Mouse (Mus musculus): ENCODE results near the gene Atxn1.
A peak's percentile ranks its signal among the peaks of the same experiment; 100 is the strongest.

Atxn1 gene

DNA sequence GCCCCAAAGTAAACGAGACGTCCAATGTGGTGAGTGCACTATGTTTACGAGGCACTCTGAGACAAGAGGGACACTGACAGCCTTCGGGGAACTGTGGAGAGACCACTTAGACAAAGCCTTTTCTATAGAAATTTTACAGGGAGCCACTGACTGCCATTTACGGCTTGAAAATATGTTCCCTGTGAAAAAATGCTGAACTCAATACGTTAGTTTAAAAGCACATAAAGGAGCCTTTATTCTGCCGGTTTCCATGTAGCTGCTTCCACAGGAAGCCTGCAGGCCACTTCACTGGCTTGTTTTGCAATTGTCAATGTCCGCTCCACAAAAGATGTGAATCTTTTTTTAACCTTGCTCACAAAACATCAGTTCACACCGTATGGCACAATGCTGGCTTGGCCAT is 186.6 kb downstream of the Atxn1 start:
- no peak for DNase-seq (ENCODE audit: low read depth, low spot score)

DNA sequence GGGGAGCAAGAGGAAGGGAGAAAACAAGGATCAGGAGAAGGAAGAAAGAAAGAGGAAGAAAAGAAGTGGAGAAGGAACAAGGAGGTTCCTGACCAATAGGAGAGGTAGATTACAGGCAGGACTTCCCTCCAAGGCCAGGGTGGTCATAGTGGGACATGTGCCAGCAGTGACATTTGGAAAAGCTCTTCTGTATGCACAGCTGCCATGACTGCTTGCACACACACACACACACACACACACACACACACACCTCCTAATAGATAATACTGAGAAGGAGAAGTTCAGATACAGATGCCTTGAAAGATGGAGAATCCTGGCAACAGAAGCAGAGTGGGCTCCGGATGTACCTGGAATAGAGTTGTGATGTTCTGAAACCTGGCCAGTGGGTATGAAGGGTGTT is 189.3 kb downstream of the Atxn1 start:
- no peak for DNase-seq (ENCODE audit: low read depth, low spot score)

DNA sequence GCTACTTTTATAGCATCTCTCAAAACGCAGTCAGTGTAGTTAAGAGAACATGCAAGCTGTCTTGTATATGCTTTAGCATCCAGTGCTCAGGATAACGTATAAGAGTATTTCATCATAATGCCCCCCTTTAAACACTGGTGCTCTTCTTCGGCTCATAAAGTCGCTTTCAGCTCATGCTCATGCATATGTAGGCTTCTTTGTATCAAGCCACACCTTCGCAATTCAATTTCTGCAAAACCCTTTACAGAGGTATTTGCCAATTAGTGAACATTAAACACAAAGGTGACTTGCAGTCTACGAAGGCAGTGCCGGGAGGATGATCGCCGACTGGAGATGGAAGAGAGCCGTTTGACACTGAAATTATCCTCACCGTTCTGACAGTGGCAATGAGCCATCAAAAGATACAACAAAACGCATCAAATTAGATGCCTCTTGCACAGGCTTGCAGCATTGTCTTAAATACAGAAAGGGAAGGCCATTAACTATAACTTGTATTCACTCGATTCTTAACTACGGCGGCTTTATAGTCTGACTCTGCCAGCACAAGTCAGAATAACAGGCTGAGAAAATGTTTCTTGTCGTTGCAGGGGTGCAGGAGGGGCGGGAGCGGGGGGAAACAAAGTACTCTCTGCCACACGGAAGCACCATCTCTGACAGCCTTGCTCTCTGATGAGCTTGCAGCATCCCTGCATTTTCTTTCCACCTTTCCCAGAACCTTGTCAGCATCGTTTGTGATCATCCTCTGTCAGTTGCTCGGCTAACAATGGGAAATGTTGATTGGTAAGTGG is 191.2 kb downstream of the Atxn1 start:
- DNase-seq (ENCODE audit: low read depth, low spot score), result no peak

GRCm38 (mm10) chr13:45769757-45770156 is 195.1 kb downstream of the Atxn1 start:
- DNase-seq (ENCODE audit: low read depth, low spot score), result no peak

DNA sequence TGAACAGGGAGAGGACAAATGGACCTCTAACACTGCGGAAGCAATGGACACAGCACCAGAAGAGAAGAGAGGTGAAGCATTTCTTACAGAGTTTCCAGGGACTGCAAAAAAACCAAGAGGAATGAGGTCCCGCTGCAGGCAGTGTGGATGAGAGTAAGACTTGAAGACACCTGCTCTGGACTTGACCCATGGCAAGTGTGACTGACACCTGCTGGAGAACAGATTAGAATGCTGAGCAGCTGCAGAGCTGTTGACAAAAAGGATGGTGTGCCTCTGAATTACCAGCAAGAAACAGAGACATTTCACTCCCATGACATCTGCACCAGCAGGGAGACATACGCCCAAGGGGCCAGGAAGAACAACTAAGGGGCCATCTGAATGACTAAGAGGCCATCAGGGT is 196.6 kb downstream of the Atxn1 start:
- DNase-seq (ENCODE audit: low read depth, low spot score), result no peak

GRCm38 (mm10) chr13:45764354-45764753 is 200.5 kb downstream of the Atxn1 start:
- DNase-seq (ENCODE audit: low read depth, low spot score), result no peak

DNA sequence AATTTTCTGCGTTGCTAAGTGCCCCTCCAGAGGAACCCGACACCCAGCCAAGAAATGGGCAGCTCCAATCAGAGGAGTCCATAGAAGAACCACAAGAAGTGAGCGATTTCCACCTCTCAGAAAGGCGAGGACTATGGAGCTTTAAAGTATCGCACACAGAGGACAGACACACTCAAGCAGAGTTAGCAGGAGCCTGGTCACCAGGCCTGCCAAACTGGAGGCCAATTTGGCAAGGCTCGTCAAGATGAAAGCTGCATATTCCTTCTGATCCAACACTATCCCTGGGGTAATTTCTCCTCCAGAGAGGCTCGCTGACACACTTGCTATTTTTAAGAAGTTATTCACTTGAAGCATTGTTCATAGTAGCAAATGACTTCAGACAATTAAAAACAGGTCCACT is 202.5 kb downstream of the Atxn1 start:
- DNase-seq (ENCODE audit: low read depth, low spot score), result no peak

GRCm38 (mm10) chr13:45754483-45754882 is 210.3 kb downstream of the Atxn1 start:
- DNase-seq (ENCODE audit: low read depth, low spot score), result no peak

GRCm38 (mm10) chr13:45752498-45752897 is 212.3 kb downstream of the Atxn1 start:
- no peak for DNase-seq (ENCODE audit: low read depth, low spot score)

GRCm38 (mm10) chr13:45751231-45751630 is 213.6 kb downstream of the Atxn1 start:
- DNase-seq (ENCODE audit: low read depth, low spot score), result no peak

- DNase-seq (ENCODE audit: low read depth, low spot score), result no peak
These were observed 214.2 kb downstream of the Atxn1 start for GRCm38 (mm10) chr13:45750627-45751026.

DNA sequence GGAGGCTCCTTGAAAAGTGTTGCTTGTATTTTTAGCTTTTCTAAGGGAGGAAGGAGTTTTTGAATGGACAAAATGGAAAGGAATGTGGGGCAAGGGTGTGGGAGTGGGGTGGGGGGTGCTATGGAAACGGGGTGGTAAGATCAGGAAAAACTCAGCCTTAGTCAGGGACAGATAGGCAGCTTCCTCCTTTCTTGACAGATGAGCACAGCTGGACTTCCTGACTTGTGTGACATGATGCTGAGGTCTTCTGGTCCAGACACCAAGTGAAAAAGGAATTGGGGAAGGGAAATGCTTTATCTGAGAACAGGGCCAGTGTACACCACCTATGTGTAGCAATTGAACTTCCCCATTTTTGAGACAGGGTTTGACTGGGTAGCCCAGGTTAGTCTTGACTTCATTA is 214.9 kb downstream of the Atxn1 start:
- peak; percentile 16 for DNase-seq (ENCODE audit: low read depth, low spot score)

DNA sequence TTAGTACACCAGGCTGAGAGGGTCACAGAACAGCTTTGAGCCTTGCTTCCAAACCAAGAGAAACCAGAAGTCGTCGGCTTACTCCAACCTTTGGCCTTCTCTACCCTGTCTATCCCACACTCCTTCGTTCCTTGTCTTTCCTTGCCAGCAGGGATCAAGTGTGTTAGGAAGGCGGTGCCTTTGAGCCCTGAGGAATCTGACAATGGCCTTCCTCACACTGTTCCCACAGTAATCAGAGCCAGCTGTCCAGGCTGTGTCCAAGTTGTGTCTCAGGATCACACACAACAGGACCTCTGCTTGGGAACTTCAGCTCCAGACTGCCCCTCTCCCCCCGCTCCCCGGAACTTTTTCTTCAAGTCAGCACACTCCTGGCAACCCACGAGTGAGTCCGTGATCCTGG is 215.6 kb downstream of the Atxn1 start:
- no peak for DNase-seq (ENCODE audit: low read depth, low spot score)

GRCm38 (mm10) chr13:45748691-45749090 is 216.1 kb downstream of the Atxn1 start:
- DNase-seq (ENCODE audit: low read depth, low spot score), result no peak

GRCm38 (mm10) chr13:45745851-45746773 is 218.7 kb downstream of the Atxn1 start:
- peak; percentile 7 for DNase-seq (ENCODE audit: low read depth, low spot score)

DNA sequence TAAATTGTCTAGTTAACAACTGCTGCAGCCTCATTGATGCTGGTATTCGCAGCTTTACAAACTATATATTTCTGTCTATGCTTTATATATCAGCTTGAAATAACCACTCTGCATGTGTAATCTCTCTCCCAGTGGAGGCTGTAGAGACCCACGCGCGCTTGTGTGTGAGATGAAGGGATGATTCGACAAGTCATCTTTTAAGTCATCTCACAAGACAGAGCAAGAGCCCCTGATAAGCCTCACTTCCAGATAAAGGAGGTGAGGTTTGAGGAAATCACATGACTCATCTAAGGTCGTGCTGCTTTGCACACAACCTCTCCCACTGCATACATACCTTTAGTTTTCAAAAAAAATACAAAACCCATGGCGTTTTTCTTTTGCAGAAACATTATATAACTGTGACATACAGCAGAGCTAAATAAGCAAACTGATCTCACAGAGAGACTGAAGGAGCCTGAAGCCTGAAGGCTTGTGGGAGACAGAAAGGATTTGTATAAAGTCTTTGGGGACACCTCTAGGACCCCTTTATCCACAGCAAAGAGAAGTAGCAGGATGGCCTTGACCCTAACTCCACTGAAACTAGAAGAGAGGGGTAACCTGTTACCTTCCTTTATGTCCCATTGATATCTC is 219.9 kb downstream of the Atxn1 start:
- DNase-seq (ENCODE audit: low read depth, low spot score), result no peak

DNA sequence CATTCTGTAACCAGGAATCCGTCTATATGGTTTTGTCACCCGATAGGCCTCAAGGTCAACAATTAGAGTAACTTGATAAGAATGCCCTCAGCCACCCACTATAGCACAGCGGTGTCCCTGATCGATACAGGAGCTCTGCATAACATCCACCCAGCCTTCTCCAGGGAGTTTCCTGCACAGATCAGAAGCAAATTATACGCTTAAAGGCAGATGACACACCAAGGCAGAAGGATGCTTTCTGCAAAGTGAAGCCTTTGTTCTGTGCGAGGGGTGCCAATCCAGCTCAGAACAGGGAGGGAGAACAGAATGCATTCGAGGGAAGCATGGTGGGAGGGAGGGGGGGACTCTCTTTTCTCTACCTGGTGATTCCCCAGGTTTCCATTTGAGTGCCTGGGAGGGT is 221.0 kb downstream of the Atxn1 start:
- no peak for DNase-seq (ENCODE audit: low read depth, low spot score)

DNA sequence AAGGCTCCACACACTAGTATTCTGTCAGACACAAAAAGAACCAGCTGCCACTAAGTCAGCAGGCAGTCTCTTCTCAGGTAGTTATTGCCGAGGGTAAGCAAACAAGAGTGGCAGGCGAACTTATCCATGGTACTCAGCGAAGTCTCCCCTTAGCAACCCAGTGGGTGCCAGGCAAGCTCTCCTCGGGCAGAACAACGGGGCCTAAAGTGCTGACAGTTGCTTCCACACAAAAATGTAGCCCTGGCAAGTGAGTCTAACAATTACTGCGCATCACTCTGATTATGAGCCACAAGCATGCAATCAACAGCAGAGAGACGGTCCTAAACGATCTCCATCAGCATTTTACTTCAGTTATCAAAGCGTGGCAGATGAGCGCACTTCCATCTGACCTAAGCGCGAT is 224.4 kb downstream of the Atxn1 start:
- no peak for DNase-seq (ENCODE audit: low read depth, low spot score)

DNA sequence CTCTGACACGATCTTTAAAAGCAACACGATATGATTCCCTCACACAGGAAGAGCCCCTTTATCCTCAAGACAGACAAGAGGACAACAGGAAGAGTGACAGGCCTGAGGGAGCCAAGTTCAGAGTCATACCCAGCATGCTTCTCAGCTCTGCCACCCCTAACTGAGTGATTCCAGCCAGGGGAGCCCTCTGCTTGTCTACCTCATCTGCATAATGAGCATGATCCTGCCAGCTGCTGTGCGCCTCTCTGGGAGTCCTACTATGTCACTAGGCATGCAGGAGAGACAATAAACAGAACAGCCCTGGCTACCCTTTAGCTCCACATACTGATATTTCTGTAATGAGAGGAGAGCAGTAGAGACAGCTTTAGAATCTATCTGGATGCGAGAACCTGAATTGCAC is 228.6 kb downstream of the Atxn1 start:
- no peak for DNase-seq (ENCODE audit: low read depth, low spot score)

- DNase-seq (ENCODE audit: low read depth, low spot score), result no peak
These were observed 229.0 kb downstream of the Atxn1 start for GRCm38 (mm10) chr13:45735802-45736201.

- DNase-seq (ENCODE audit: low read depth, low spot score), result no peak
These were observed 230.3 kb downstream of the Atxn1 start for GRCm38 (mm10) chr13:45734531-45734930.

DNA sequence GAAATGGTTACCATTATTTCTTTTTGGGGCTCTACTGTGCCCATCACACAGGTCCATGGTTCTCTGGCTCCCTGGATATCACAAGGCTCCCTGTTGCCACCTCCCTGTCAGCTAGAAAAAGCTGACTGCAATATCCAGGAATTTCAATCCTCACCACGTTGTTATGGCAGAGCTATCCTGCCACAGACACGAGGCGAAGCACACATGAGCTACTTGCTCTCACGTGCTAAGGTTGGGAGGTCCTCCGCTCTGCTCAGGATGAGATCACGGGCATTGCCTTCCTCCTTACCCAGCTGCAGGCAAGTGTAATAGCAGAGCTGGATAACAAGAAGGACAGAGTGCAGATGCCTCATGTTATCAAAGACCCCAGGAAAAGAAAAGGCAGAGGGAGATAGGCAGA is 232.2 kb downstream of the Atxn1 start:
- DNase-seq (ENCODE audit: low read depth, low spot score), result no peak
